Mouse (Mus musculus): ENCODE data around the gene Pigk. TPM values are rescaled to one million over a fixed set of nuclear protein-coding genes. Genes with fewer than 3 reads are reported as not detected.
A peak's percentile ranks its signal among the peaks of the same experiment; 100 is the strongest.

Pigk gene
- total RNA-seq, 2 experiments from 2014 or later = 47.3 to 55.7 TPM

DNA sequence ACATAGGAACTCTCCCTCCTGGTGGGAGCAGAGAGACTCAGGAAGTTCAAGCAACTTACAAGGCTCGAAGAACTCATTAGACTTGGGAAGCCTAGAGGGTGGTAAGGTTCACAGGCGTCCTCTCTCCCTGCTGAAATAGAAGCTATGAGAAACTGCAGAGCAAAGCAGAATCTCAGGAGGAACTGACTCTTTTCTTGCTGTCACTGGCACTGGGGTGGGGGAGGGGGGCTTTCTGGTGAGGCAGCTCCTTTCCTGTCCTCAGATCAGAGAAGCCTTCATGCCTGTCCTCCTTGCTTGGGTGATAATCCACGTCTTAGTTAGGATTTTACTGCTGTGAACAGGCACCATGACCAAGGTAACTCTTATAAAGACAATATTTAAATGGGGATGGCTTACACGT is 218.2 kb downstream of the Pigk start:
- no peak for DNase-seq (ENCODE audit: low spot score in 2 of 2)

DNA sequence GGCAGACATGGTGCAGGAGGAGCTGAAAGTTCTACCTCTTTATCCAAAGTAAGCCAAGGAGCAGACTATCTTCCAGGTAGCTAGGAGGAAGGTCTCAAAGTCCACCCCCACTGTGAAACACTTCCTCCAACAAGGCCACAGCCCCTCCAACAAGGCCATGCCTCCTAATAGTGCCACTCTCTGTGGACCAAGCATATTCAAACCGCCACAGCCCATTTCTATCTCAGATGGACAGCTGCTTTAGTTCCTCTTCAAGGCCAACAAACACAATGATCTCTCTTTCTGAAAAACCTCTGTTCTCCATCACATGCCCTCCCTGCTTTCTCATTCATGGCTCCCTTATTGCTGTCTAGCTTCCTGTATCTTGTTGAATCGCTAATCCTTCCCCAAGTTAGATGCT is 218.6 kb downstream of the Pigk start:
- DNase-seq (ENCODE audit: low spot score in 2 of 2) = no peak

DNA sequence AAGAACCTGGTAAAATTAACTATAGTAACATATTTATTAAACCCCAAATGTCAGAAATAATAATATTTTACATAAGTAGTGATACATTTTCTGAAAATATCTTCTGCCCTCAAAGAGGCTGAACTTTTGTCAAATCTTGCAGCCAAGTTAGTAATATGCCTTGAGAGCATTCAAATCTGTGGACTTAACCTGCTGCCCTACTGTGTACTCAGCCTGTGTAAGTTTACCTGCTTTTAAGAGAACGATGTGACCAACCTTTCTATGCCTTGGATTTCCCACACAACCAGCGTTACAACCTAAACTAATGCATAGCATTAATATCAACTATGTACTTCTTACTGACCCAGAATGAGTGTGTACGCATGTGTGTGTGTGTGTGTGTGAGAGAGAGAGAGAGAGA is 219.8 kb downstream of the Pigk start:
- no peak for DNase-seq (ENCODE audit: low spot score in 2 of 2)

GRCm38 (mm10) chr3:152936313-152936712 is 222.4 kb downstream of the Pigk start:
- no peak for DNase-seq (ENCODE audit: low spot score in 2 of 2)

DNA sequence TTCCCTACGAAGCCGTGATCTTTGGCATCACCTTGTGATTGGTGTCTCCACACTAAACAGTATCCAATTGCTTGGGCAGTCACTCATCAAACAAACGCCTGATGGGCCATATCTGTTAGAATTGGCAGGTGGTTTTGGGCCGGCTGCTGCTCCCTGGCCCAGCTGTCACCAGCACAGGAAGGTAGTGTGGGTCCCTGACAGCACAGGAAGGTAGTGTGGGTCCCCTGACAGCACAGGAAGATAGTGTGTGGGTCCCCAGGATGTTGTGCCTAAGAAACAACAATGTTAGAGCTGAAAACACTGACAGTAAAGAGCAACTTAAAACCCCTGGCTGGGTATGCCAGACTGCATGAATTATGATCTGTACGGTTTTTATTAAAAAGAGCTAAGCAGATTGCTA is 227.8 kb downstream of the Pigk start:
- DNase-seq (ENCODE audit: low spot score in 2 of 2) = no peak

DNA sequence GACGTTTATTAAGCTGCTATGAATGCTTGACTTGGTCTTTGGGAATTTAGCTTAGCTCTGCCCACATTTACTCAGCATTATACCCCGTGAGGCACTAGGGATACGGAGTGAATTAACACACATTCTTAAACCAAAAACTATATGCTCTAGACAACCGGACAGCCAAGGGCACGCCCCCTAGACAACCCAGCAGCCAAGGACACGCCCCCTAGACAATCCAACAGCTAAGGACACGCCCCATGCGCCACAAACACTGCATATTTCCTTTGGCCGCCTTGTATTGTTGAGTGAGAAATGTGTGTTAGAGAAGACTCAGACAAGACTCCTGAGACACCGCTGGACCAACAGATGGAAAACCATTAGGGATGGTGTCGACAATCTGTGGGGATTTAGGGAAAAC is 229.1 kb downstream of the Pigk start:
- DNase-seq (ENCODE audit: low spot score in 2 of 2) = no peak

- no peak for DNase-seq (ENCODE audit: low spot score in 2 of 2)
Observed at GRCm38 (mm10) chr3:152944766-152945165, 230.9 kb downstream of the Pigk start.

- DNase-seq (ENCODE audit: low spot score in 2 of 2) = no peak
Observed at GRCm38 (mm10) chr3:152947031-152947640, 233.2 kb downstream of the Pigk start.

GRCm38 (mm10) chr3:152948556-152948955 is 234.7 kb downstream of the Pigk start:
- no peak for DNase-seq (ENCODE audit: low spot score in 2 of 2)

GRCm38 (mm10) chr3:152949233-152949777 is 235.4 kb downstream of the Pigk start:
- no peak for DNase-seq (ENCODE audit: low spot score in 2 of 2)

- DNase-seq (ENCODE audit: low spot score in 2 of 2) = no peak
Observed at GRCm38 (mm10) chr3:152950299-152950698, 236.4 kb downstream of the Pigk start.

- DNase-seq (ENCODE audit: low spot score in 2 of 2) = no peak
Observed at GRCm38 (mm10) chr3:152950914-152951313, 237.0 kb downstream of the Pigk start.

- DNase-seq (ENCODE audit: low spot score in 2 of 2) = no peak
Observed at GRCm38 (mm10) chr3:152951634-152952545, 238.0 kb downstream of the Pigk start.

- no peak for DNase-seq (ENCODE audit: low spot score in 2 of 2)
Observed at GRCm38 (mm10) chr3:152956038-152956437, 242.1 kb downstream of the Pigk start.

GRCm38 (mm10) chr3:152956771-152957170 is 242.9 kb downstream of the Pigk start:
- DNase-seq (ENCODE audit: low spot score in 2 of 2) = no peak

GRCm38 (mm10) chr3:152958358-152959150 is 244.7 kb downstream of the Pigk start:
- peak; percentile 69 to 71 for DNase-seq (ENCODE audit: low spot score in 2 of 2)

DNA sequence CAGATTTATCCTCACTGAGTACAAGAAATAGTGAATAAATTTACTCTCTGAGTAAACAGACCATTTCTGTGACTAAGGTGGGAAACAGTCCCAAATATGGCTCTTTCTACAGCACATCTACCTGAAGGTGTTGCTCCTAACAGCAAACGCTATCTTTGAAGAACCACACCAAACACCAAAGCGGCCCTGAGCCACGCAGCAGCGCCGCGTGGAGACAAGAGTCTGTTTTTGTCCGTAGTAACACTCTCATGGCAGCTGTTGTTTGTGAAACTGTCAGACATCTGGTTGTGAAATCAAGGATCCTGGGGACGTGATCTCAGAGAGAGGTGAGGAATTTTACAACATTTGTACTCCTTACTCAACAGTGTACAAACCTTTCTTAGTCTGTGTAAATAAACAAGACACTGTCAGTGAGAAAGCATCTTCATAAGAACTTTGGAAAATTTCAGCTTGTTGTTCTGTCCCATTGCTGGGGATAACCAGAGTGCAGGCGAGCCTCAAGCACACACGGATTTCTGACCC is 248.0 kb downstream of the Pigk start:
- no peak for DNase-seq (ENCODE audit: low spot score in 2 of 2)

DNA sequence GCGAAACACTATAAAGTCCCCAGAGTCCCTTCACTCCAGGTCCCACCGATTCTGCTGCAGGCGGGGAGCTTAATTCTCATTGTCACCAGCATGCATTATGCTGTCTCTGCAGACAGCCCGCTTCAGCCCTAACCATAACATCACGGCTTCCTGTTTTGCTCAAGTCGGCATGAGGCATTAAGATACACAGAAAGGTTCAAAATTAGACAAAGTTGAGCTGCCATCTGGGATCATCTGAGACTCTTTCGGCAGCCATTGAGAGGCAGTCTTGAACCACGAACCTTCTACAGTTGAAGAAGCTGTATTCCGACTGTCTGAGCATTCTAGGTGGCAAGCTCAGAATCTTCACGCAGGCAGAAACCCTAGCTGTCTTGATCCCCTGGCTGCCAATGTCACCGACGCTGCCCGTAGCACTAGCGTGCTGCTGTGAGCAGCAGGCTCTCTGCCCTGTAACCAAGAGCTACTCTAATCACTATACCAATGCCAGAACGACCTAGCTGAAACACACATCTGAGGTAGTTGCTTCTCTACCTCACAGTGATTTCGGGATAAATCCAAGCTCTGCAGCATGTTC is 256.0 kb downstream of the Pigk start:
- no peak for DNase-seq (ENCODE audit: low spot score in 2 of 2)

GRCm38 (mm10) chr3:152971373-152971772 is 257.5 kb downstream of the Pigk start:
- DNase-seq (ENCODE audit: low spot score in 2 of 2) = no peak

- DNase-seq (ENCODE audit: low spot score in 2 of 2) = no peak
Observed at GRCm38 (mm10) chr3:152979481-152980092, 265.7 kb downstream of the Pigk start.
